Mouse (Mus musculus) heart, embryonic 15.5 days (tissue): ENCODE data around the gene Scgb1b3. TPM values are rescaled to one million over a fixed set of nuclear protein-coding genes. Genes with fewer than 3 reads are reported as not detected.

Experiments
- ATAC-seq: fragments of 200-750 bp; cut with Nextera tagmentation; replicated peaks from 2 replicates; pipeline ENCODE4 v1.8.0; 2017; ENCODE audit warnings: low read depth, moderate TSS enrichment; ENCODE audit not compliant: insufficient number of reproducible peaks, insufficient read depth, low FRiP score
- H3K27ac ChIP-seq: fragments of 300-500 bp; sonication (generic); 2 replicates; pipeline ENCODE4 v1.5.1; 2015; ENCODE audit warnings: mild to moderate bottlenecking, inconsistent platforms
- H3K27me3 ChIP-seq: fragments of 300-500 bp; sonication (generic); 2 replicates; pipeline ENCODE4 v1.6.1; 2015; ENCODE audit warnings: inconsistent platforms
- H3K36me3 ChIP-seq: fragments of 300-500 bp; sonication (generic); 2 replicates; pipeline ENCODE4 v1.6.1; 2015; ENCODE audit warnings: mild to moderate bottlenecking, inconsistent platforms
- H3K4me1 ChIP-seq: fragments of 300-500 bp; sonication (generic); replicated peaks from 2 replicates; pipeline ENCODE4 v1.6.1; 2015; ENCODE audit warnings: inconsistent platforms
- H3K4me2 ChIP-seq: fragments of 300-500 bp; sonication (generic); 2 replicates; pipeline ENCODE4 v1.6.1; 2015; ENCODE audit warnings: inconsistent platforms, mild to moderate bottlenecking, moderate library complexity
- H3K4me3 ChIP-seq: fragments of 300-500 bp; sonication (generic); 2 replicates; pipeline ENCODE4 v1.5.1; 2015; ENCODE audit warnings: mild to moderate bottlenecking, inconsistent platforms
- H3K9ac ChIP-seq: fragments of 300-500 bp; sonication (generic); 2 replicates; pipeline ENCODE4 v1.6.1; 2015; ENCODE audit warnings: mild to moderate bottlenecking, inconsistent platforms
- H3K9me3 ChIP-seq: fragments of 300-500 bp; sonication (generic); replicated peaks from 2 replicates; pipeline ENCODE4 v1.6.1; 2016; ENCODE audit warnings: inconsistent platforms
- WGBS: fragments of 180-500 bp; shearing (Covaris S2); methylation state at CpG from one replicate; pipeline ENCODE4 v1.1.7; 2015; ENCODE audit warnings: mixed read lengths; 5-methylcytosine and 5-hydroxymethylcytosine counted together
- polyA plus RNA-seq: library from polyadenylated mRNA; unstranded; fragments of >200 nt; fragmentation: Nextera tagmentation; extraction: Ambion mirVana; gene quantifications from 2 replicates; pipeline ENCODE4 v1.2.1, GENCODE M21; 2015

Gene Scgb1b3
- polyA plus RNA-seq = not detected in 2 replicates

DNA sequence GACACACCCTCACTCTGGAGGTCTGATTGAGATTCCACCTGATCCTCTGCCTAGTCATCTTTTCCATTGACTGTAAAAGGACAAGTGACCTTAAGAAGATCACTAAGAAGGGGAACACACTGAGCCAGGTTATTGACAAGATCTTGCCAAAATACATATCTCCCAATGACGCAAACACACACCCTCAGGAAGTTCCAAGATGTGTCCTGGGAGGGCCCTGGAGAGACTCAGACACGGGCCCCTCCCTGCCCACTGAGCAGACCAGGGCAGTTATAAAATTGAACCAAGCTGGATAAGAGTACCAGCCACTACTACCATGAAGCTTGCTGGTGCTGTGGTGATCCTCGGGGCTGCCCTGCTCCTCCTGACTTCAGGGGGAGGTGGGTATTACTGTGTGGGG lies at the start of gene Scgb1b3:
Gene Scgb1b3, plus strand, starts transcription at position 301 of the 400 bp plus-strand sequence.
- no peak within 1 kb of the TSS for H3K9ac ChIP-seq
- no peaks in the 10 kb centered on the region for H3K4me1 ChIP-seq
- no peaks in the 10 kb centered on the region for H3K27me3 ChIP-seq
- no peak within 1 kb of the TSS for H3K4me3 ChIP-seq
- peaks cover 8% of the 10 kb centered on the region for H3K9me3 ChIP-seq
- no peak within 1 kb of the TSS for H3K4me2 ChIP-seq
- 63% methylated on average over 3 of the region's 3 CpGs for WGBS
- no peak for ATAC-seq
- H3K27ac ChIP-seq = no peak within 1 kb of the TSS
- no peaks in the 10 kb centered on the region for H3K36me3 ChIP-seq

DNA sequence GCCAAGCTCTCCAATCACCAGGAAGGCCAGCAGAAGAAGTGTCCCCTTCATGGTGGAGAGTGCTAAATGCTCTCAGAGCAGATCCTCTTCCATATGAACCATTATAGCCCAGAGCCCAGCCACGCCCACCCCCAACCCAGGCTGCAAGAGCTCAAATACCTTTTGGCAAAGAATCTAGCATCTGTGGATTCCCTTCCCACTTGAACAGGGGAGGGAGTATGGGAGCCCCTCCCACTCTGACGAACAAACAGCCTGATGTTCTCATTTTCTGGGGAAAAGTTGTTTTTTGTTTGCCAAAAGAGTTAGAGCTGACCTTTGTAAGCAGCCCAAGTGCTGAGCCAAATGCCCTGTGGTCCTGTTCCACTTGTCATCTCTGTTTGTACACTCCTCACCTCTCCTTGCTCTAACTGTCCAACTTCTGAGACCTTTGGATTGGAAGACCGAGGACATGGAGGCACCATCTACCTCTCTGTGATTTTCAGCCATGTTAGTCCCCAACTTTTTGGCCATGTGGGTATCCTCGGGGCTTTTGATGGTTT lies 13.3 kb upstream of the Scgb1b3 start, which contains the start of gene Scgb2b3:
Gene Scgb2b3, minus strand, starts transcription at position 51 of the 539 bp plus-strand sequence.
- Histone ChIP-seq H3K27me3 (no peaks in the 10 kb centered on the region), H3K9me3 (peaks cover 11% of the 10 kb centered on the region; the same call in 1 of the 2 replicates), H3K36me3 (no peaks in the 10 kb centered on the region), H3K4me1 (no peaks in the 10 kb centered on the region), H3K4me3 (no peak within 1 kb of the TSS), H3K27ac (no peak within 1 kb of the TSS), H3K9ac (no peak within 1 kb of the TSS), H3K4me2 (no peak within 1 kb of the TSS)
- no peak for ATAC-seq
- 54% methylated on average over 4 of the region's 4 CpGs for WGBS

Other genes starting within 250 kb of the Scgb1b3 start
- gene Scn1b, start 248.6 kb upstream of the Scgb1b3 start, polyA plus RNA-seq = 3.7 and 4.0 TPM in 2 replicates
- gene Gramd1a, start 219.7 kb upstream of the Scgb1b3 start, polyA plus RNA-seq = 41.4 and 56.8 TPM in 2 replicates
- gene Scgb2b2, start 85.1 kb upstream of the Scgb1b3 start, polyA plus RNA-seq = not detected in 2 replicates
- not detected in 2 replicates for gene Scgb1b2, start 83.8 kb upstream of the Scgb1b3 start, polyA plus RNA-seq
- not detected in 2 replicates for gene Scgb2b3, start 13.5 kb upstream of the Scgb1b3 start, polyA plus RNA-seq